Comparison of ENCODE assay signal across 18 mouse cellular contexts in the genomic region with DNA sequence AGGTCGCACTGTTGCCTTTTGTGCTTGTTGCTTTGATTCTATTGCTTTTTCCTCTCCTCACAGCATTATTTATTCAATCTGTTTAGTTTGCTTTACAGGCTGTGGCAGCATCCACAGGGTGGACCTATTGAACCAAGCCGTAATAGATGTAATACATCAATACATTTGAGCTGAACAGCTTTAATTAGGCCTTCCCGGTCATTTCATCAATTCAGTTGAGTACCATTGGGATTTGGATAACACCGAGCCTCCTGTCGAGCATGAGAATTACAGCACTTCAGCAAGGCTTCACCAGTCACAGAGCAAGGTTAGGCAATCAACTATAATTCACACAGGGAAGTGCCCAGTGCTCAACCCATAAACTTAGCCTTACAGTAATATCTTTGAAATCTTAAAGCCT.
A peak's percentile ranks its signal among the peaks of the same experiment; 100 is the strongest.
DNase-seq lines count a peak whose midpoint lies in the region; ATAC-seq lines count a peak whose summit lies in the region.
"Had no signal": no experiment of that assay in that cellular context is flagged by ENCODE, and none has a peak within 500 bp of the region (broad histone marks: within the 10 kb centered on the region; RNA-seq: fewer than 3 reads in every experiment).

No protein-coding gene starts in this region.

- no peak overlapping the region for H3K4me2 ChIP-seq in hindbrain, embryonic 11.5 days (replicated peaks; ENCODE audit: low read depth, low read length)
- H3K4me2 ChIP-seq in hindbrain, embryonic 13.5 days: no peak overlapping the region
- H3K4me2 ChIP-seq in neural tube, embryonic 13.5 days: no peak overlapping the region
- H3K4me2 ChIP-seq: heart, embryonic 13.5 days had no signal

- H3K36me3 ChIP-seq in hindbrain, embryonic 11.5 days (ENCODE audit: control insufficient read depth, insufficient read depth, low read length): no peaks in the 10 kb centered on the region
- H3K36me3 ChIP-seq in hindbrain, embryonic 10.5 days: no peaks in the 10 kb centered on the region
- no peaks in the 10 kb centered on the region for H3K36me3 ChIP-seq in hindbrain, embryonic 13.5 days
- H3K36me3 ChIP-seq in neural tube, embryonic 13.5 days: no peaks in the 10 kb centered on the region
- no peaks in the 10 kb centered on the region for H3K36me3 ChIP-seq in heart, embryonic 10.5 days
- H3K36me3 ChIP-seq: heart, embryonic 13.5 days had no signal

- no peaks in the 10 kb centered on the region for H3K27me3 ChIP-seq in hindbrain, embryonic 11.5 days (ENCODE audit: control insufficient read depth, insufficient read depth, low read length)
- H3K27me3 ChIP-seq in hindbrain, embryonic 10.5 days (ENCODE audit: insufficient read depth, poor library complexity, severe bottlenecking): no peaks in the 10 kb centered on the region
- no peaks in the 10 kb centered on the region for H3K27me3 ChIP-seq in hindbrain, embryonic 13.5 days
- H3K27me3 ChIP-seq in neural tube, embryonic 13.5 days: no peaks in the 10 kb centered on the region
- no peaks in the 10 kb centered on the region for H3K27me3 ChIP-seq in heart, embryonic 10.5 days (ENCODE audit: insufficient read depth, poor library complexity, severe bottlenecking)
- H3K27me3 ChIP-seq: heart, embryonic 13.5 days had no signal

- H3K9me3 ChIP-seq in hindbrain, embryonic 11.5 days (ENCODE audit: control insufficient read depth, low read length): no peaks in the 10 kb centered on the region
- H3K9me3 ChIP-seq in hindbrain, embryonic 10.5 days: no peaks in the 10 kb centered on the region
- H3K9me3 ChIP-seq in hindbrain, embryonic 13.5 days: no peaks in the 10 kb centered on the region
- no peaks in the 10 kb centered on the region for H3K9me3 ChIP-seq in neural tube, embryonic 13.5 days
- H3K9me3 ChIP-seq in heart, embryonic 10.5 days: no peaks in the 10 kb centered on the region

- H3K27ac ChIP-seq in hindbrain, embryonic 11.5 days (ENCODE audit: low read depth, low read length): no peak overlapping the region
- H3K27ac ChIP-seq in hindbrain, embryonic 10.5 days: no peak overlapping the region
- no peak overlapping the region for H3K27ac ChIP-seq in hindbrain, embryonic 13.5 days
- no peak overlapping the region for H3K27ac ChIP-seq in neural tube, embryonic 13.5 days (replicated peaks)
- no peak overlapping the region for H3K27ac ChIP-seq in heart, embryonic 10.5 days
- H3K27ac ChIP-seq: heart, embryonic 13.5 days had no signal

- no peaks in the 10 kb centered on the region for H3K4me1 ChIP-seq in hindbrain, embryonic 11.5 days (replicated peaks; ENCODE audit: control insufficient read depth, insufficient read depth, low read length)
- no peaks in the 10 kb centered on the region for H3K4me1 ChIP-seq in hindbrain, embryonic 10.5 days (replicated peaks)
- no peaks in the 10 kb centered on the region for H3K4me1 ChIP-seq in hindbrain, embryonic 13.5 days (replicated peaks)
- H3K4me1 ChIP-seq in neural tube, embryonic 13.5 days (replicated peaks): peaks cover 5% of the 10 kb centered on the region; the same call in 1 of the 2 replicates
- no peaks in the 10 kb centered on the region for H3K4me1 ChIP-seq in heart, embryonic 10.5 days
- H3K4me1 ChIP-seq: heart, embryonic 13.5 days had no signal

- WGBS in hindbrain, embryonic 11.5 days: 55% methylated on average over 5 of the region's 5 CpGs
- 64% methylated on average over 5 of the region's 5 CpGs for WGBS in hindbrain, embryonic 10.5 days
- 40% methylated on average over 5 of the region's 5 CpGs for WGBS in hindbrain, embryonic 13.5 days
- WGBS in neural tube, embryonic 13.5 days: 21% methylated on average over 5 of the region's 5 CpGs
- whole genome bisulfite sequencing in heart, embryonic 10.5 days: 81% methylated on average over 5 of the region's 5 CpGs

- peak; percentile 74 for ATAC-seq in hindbrain, embryonic 11.5 days (ENCODE audit: low FRiP score)
- peak; percentile 68; the same call in 1 of the 2 replicates for ATAC-seq in hindbrain, embryonic 13.5 days (ENCODE audit: low FRiP score)
- ATAC-seq in neural tube, embryonic 13.5 days (ENCODE audit: low read depth): peak; percentile 83; the same call in 1 of the 2 replicates
- ATAC-seq: inflammation-experienced regulatory T-cells, adult 6 months; lung, postnatal 0 days had no signal

- peak; percentile 15 for DNase-seq in hindbrain, embryonic 11.5 days (ENCODE audit: low spot score)
- DNase-seq in hindbrain, embryonic 10.5 days (ENCODE audit: low spot score): no peak
- peak; percentile 14 for DNase-seq in embryo, embryonic 10.5 days (ENCODE audit: low spot score)
- no peak for DNase-seq in thymus, postnatal 4 days
- no peak for DNase-seq in heart, embryonic 10.5 days (ENCODE audit: low spot score)
- DNase-seq: adrenal gland, adult 2 months; cerebellum, adult 9-11 months; gastrocnemius, postnatal 10 days; heart, adult 11 months; kidney, adult 2 months; kidney, postnatal 25 days; liver; thymus, postnatal 14 days had no signal

- H3K4me3 ChIP-seq in hindbrain, embryonic 11.5 days (ENCODE audit: low read depth, low read length): no peak overlapping the region
- no peak overlapping the region for H3K4me3 ChIP-seq in hindbrain, embryonic 10.5 days
- no peak overlapping the region for H3K4me3 ChIP-seq in hindbrain, embryonic 13.5 days
- no peak overlapping the region for H3K4me3 ChIP-seq in neural tube, embryonic 13.5 days
- no peak overlapping the region for H3K4me3 ChIP-seq in heart, embryonic 10.5 days
- H3K4me3 ChIP-seq: heart, embryonic 13.5 days had no signal

- no peak overlapping the region for H3K9ac ChIP-seq in hindbrain, embryonic 11.5 days (ENCODE audit: low read depth, low read length)
- no peak overlapping the region for H3K9ac ChIP-seq in hindbrain, embryonic 13.5 days
- no peak overlapping the region for H3K9ac ChIP-seq in neural tube, embryonic 13.5 days
- H3K9ac ChIP-seq: heart, embryonic 13.5 days had no signal

Comparison
In these comparisons a context has a peak if more than half of its experiments do, and no peak if none do; other contexts are left out.
1. DNase-seq: peak in hindbrain, embryonic 11.5 days (single experiment) and embryo, embryonic 10.5 days (single experiment); none in hindbrain, embryonic 10.5 days (single experiment), thymus, postnatal 4 days (single experiment) and heart, embryonic 10.5 days (single experiment).
2. Peak in every context shown above with its lines, with median percentiles within 50 percentile points of each other: ATAC-seq.